In genomic region chr9:32610218-32610617, GRCm38 (mm10) we compare ENCODE assay signal across 30 mouse cellular contexts. TPM values are rescaled to one million over a fixed set of nuclear protein-coding genes. Genes with fewer than 3 reads are reported as not detected.
DNase-seq lines count a peak whose midpoint lies in the region; ATAC-seq and TF ChIP-seq lines count a peak whose summit lies in the region.
"Had no signal": no experiment of that assay in that cellular context is flagged by ENCODE, and none has a peak within 500 bp of the region (broad histone marks: within the 10 kb centered on the region; RNA-seq: fewer than 3 reads in every experiment).

No protein-coding gene starts in this region.

- no peak for TF ChIP-seq POLR2A in thymus, adult 2 months (IDR thresholded peaks at IDR 0.05; ENCODE audit: control insufficient read depth, extremely low read depth, insufficient read depth, low read length, poor library complexity)
- TF ChIP-seq POLR2A in bone marrow, adult 2 months (IDR thresholded peaks at IDR 0.05; ENCODE audit: borderline replicate concordance, control insufficient read depth, low read depth, low read length) = no peak

- no peak for ATAC-seq in hindbrain, embryonic 11.5 days (ENCODE audit: low FRiP score)
- peak; percentile 57 for ATAC-seq in kidney, embryonic 16.5 days (ENCODE audit: low FRiP score, low TSS enrichment)
- ATAC-seq: forebrain, embryonic 15.5 days had no signal

- H3K4me1 ChIP-seq in hindbrain, embryonic 10.5 days (replicated peaks) = peaks cover 22% of the 10 kb centered on the region
- no peaks in the 10 kb centered on the region for H3K4me1 ChIP-seq in hindbrain, embryonic 11.5 days (replicated peaks; ENCODE audit: control insufficient read depth, insufficient read depth, low read length)
- peaks cover 26% of the 10 kb centered on the region for H3K4me1 ChIP-seq in kidney, embryonic 16.5 days (ENCODE audit: insufficient read depth, low read length)
- peaks cover 81% of the 10 kb centered on the region for H3K4me1 ChIP-seq in thymus, adult 2 months (replicated peaks; ENCODE audit: control insufficient read depth, insufficient read depth, low read length)
- H3K4me1 ChIP-seq in bone marrow, adult 2 months (ENCODE audit: control insufficient read depth, insufficient read depth, low read length) = peaks cover 16% of the 10 kb centered on the region
- H3K4me1 ChIP-seq: forebrain, embryonic 15.5 days; heart, embryonic 15.5 days; hindbrain, embryonic 12.5 days; hindbrain, embryonic 15.5 days had no signal

- WGBS in hindbrain, embryonic 10.5 days = 79% methylated on average over 8 of the region's 8 CpGs
- 84% methylated on average over 8 of the region's 8 CpGs for WGBS in hindbrain, embryonic 11.5 days
- WGBS in kidney, embryonic 16.5 days = 59% methylated on average over 8 of the region's 8 CpGs
- WGBS in thymus, adult 2 months = 93% methylated on average over 8 of the region's 8 CpGs
- WGBS in bone marrow, adult 2 months = 79% methylated on average over 8 of the region's 8 CpGs

- TF ChIP-seq CTCF in thymus, adult 2 months (IDR thresholded peaks at IDR 0.05; ENCODE audit: borderline replicate concordance, control insufficient read depth, extremely low read depth, insufficient read depth, low read length, poor library complexity) = no peak
- TF ChIP-seq CTCF in bone marrow, adult 2 months (IDR thresholded peaks at IDR 0.05; ENCODE audit: control insufficient read depth, insufficient read depth, low read length) = no peak

- H3K4me3 ChIP-seq in hindbrain, embryonic 10.5 days = no peak overlapping the region
- H3K4me3 ChIP-seq in hindbrain, embryonic 11.5 days (ENCODE audit: low read depth, low read length) = no peak overlapping the region
- H3K4me3 ChIP-seq in kidney, embryonic 16.5 days (ENCODE audit: low read length) = no peak overlapping the region
- no peak overlapping the region for H3K4me3 ChIP-seq in thymus, adult 2 months (ENCODE audit: control insufficient read depth, insufficient read depth, low read length)
- no peak overlapping the region for H3K4me3 ChIP-seq in bone marrow, adult 2 months (replicated peaks; ENCODE audit: control insufficient read depth, low read depth, low read length)
- H3K4me3 ChIP-seq: embryonic facial prominence, embryonic 10.5 days; embryonic facial prominence, embryonic 13.5 days; erythroblast, embryonic 14.5 days; forebrain, embryonic 12.5 days; forebrain, embryonic 15.5 days; heart, adult 2 months; heart, embryonic 12.5 days; heart, embryonic 15.5 days; hindbrain, embryonic 12.5 days; hindbrain, embryonic 15.5 days had no signal

- no peaks in the 10 kb centered on the region for H3K36me3 ChIP-seq in hindbrain, embryonic 10.5 days
- H3K36me3 ChIP-seq in hindbrain, embryonic 11.5 days (ENCODE audit: control insufficient read depth, insufficient read depth, low read length) = no peaks in the 10 kb centered on the region
- no peaks in the 10 kb centered on the region for H3K36me3 ChIP-seq in kidney, embryonic 16.5 days (ENCODE audit: insufficient read depth, low read length)
- no peaks in the 10 kb centered on the region for H3K36me3 ChIP-seq in thymus, adult 2 months (ENCODE audit: control insufficient read depth, insufficient read depth, low read length)
- H3K36me3 ChIP-seq: embryonic facial prominence, embryonic 10.5 days; embryonic facial prominence, embryonic 13.5 days; forebrain, embryonic 12.5 days; forebrain, embryonic 15.5 days; G1E; heart, embryonic 12.5 days; heart, embryonic 15.5 days; hindbrain, embryonic 12.5 days; hindbrain, embryonic 15.5 days had no signal

- H3K4me2 ChIP-seq in hindbrain, embryonic 11.5 days (replicated peaks; ENCODE audit: low read depth, low read length) = no peak overlapping the region
- H3K4me2 ChIP-seq in kidney, embryonic 16.5 days (replicated peaks; ENCODE audit: low read depth, low read length) = no peak overlapping the region
- H3K4me2 ChIP-seq: embryonic facial prominence, embryonic 13.5 days; forebrain, embryonic 12.5 days; forebrain, embryonic 15.5 days; heart, embryonic 12.5 days; heart, embryonic 15.5 days; hindbrain, embryonic 12.5 days; hindbrain, embryonic 15.5 days had no signal

- peak overlapping the region; percentile 47; the same call in 1 of the 2 replicates for H3K27ac ChIP-seq in hindbrain, embryonic 10.5 days
- no peak overlapping the region for H3K27ac ChIP-seq in hindbrain, embryonic 11.5 days (ENCODE audit: low read depth, low read length)
- peak overlapping the region; percentile 72 for H3K27ac ChIP-seq in kidney, embryonic 16.5 days (ENCODE audit: low read length)
- peak overlapping the region; percentile 94 for H3K27ac ChIP-seq in thymus, adult 2 months (ENCODE audit: control insufficient read depth, insufficient read depth, low read length)
- H3K27ac ChIP-seq in bone marrow, adult 2 months (ENCODE audit: control insufficient read depth, insufficient read depth, low read depth, low read length, poor library complexity) = peak overlapping the region; percentile 49
- H3K27ac ChIP-seq: embryonic facial prominence, embryonic 10.5 days; embryonic facial prominence, embryonic 13.5 days; forebrain, embryonic 12.5 days; forebrain, embryonic 15.5 days; heart, adult 2 months; heart, embryonic 15.5 days; hindbrain, embryonic 12.5 days; hindbrain, embryonic 15.5 days had no signal

- no peak overlapping the region for H3K9ac ChIP-seq in hindbrain, embryonic 11.5 days (ENCODE audit: low read depth, low read length)
- H3K9ac ChIP-seq in kidney, embryonic 16.5 days (replicated peaks; ENCODE audit: low read length) = no peak overlapping the region
- H3K9ac ChIP-seq: embryonic facial prominence, embryonic 13.5 days; forebrain, embryonic 12.5 days; forebrain, embryonic 15.5 days; heart, embryonic 12.5 days; heart, embryonic 15.5 days; hindbrain, embryonic 12.5 days; hindbrain, embryonic 15.5 days had no signal

- intact Hi-C loops in left cerebral cortex, postnatal 14 days (cut with DNase I) = no loop called here

- no peaks in the 10 kb centered on the region for H3K9me3 ChIP-seq in hindbrain, embryonic 10.5 days
- H3K9me3 ChIP-seq in hindbrain, embryonic 11.5 days (ENCODE audit: control insufficient read depth, low read length) = no peaks in the 10 kb centered on the region
- no peaks in the 10 kb centered on the region for H3K9me3 ChIP-seq in kidney, embryonic 16.5 days (ENCODE audit: low read length)
- H3K9me3 ChIP-seq: embryonic facial prominence, embryonic 10.5 days; embryonic facial prominence, embryonic 13.5 days; forebrain, embryonic 12.5 days; forebrain, embryonic 15.5 days; heart, embryonic 12.5 days; heart, embryonic 15.5 days; hindbrain, embryonic 12.5 days; hindbrain, embryonic 15.5 days had no signal

- peaks cover 77% of the 10 kb centered on the region for H3K27me3 ChIP-seq in hindbrain, embryonic 10.5 days (ENCODE audit: insufficient read depth, poor library complexity, severe bottlenecking)
- H3K27me3 ChIP-seq in hindbrain, embryonic 11.5 days (ENCODE audit: control insufficient read depth, insufficient read depth, low read length) = peaks cover 3% of the 10 kb centered on the region; the same call in 1 of the 2 replicates
- H3K27me3 ChIP-seq in kidney, embryonic 16.5 days (ENCODE audit: insufficient read depth, low read length) = no peaks in the 10 kb centered on the region
- no peaks in the 10 kb centered on the region for H3K27me3 ChIP-seq in thymus, adult 2 months (ENCODE audit: control insufficient read depth, insufficient read depth, low read length)
- H3K27me3 ChIP-seq: CH12.LX; heart, embryonic 12.5 days had no signal

- DNase-seq in hindbrain, embryonic 10.5 days (ENCODE audit: low spot score) = no peak
- DNase-seq in hindbrain, embryonic 11.5 days (ENCODE audit: low spot score) = no peak
- DNase-seq in kidney, postnatal 14 days = no peak
- DNase-seq in thymus, adult 2 months = no peak
- no peak for DNase-seq in thymus, postnatal 14 days
- DNase-seq in left cerebral cortex, postnatal 14 days (ENCODE audit: low spot score in 2 of 2) = no peak
- DNase-seq: adrenal gland, adult 2 months; adrenal gland, postnatal 14 days; cerebellum, adult 11-12 months; cerebellum, adult 8-10 months; cerebellum, postnatal 10 days; cerebellum, postnatal 36 days; embryo, embryonic 11 days; gastrocnemius, postnatal 36 days; heart, adult 2 months; heart, postnatal 10 days; heart, postnatal 36 days had no signal

RNA-seq across cellular contexts. Expression of gene Ets1, which starts 25.8 kb away (rescaled TPM):
- polyA plus RNA-seq in hindbrain, embryonic 10.5 days (2016; fragmentation: Nextera tagmentation; extraction: Ambion mirVana) = 29.0 and 32.0 TPM in 2 replicates
- 24.3 and 25.2 TPM in 2 replicates for polyA plus RNA-seq in hindbrain, embryonic 11.5 days (2014; fragmentation: Nextera tagmentation; extraction: Ambion mirVana)
- polyA plus RNA-seq in kidney, embryonic 16.5 days (2015; fragmentation: Nextera tagmentation; extraction: Ambion mirVana) = 76.2 and 80.2 TPM in 2 replicates
- 272 and 400 TPM in 2 replicates for polyA plus RNA-seq in thymus, adult 2 months (2012; rRNA removed)
- polyA plus RNA-seq in bone marrow, adult 2 months (2011; ENCODE audit: insufficient read depth, insufficient read length, low replicate concordance, missing spikeins) = 23.5 and 34.5 TPM in 2 replicates
- total RNA-seq in left cerebral cortex, postnatal 14 days (2021) = 10 to 100 TPM; 19.0 to 20.1 TPM
- polyA plus RNA-seq: G1E had no signal
